Mouse (Mus musculus) layer of hippocampus, postnatal 25 days (tissue): ENCODE results near the gene Uhrf1bp1. TPM values are rescaled to one million over a fixed set of nuclear protein-coding genes. Genes with fewer than 3 reads are reported as not detected.

Experiments used
- DNase-seq, 2 experiments: peaks; one replicate each; pipeline ENCODE4 v3.0.0; 2022; ENCODE audit warnings: mixed read lengths in 2 of 2, low spot score in 1 of 2; ENCODE audit errors: extremely low spot score in 1 of 2
- total RNA-seq, 2 experiments: library from RNA; stranded (reverse); gene quantifications; 2 replicates each; pipeline ENCODE4 v1.2.3; 2021

The Uhrf1bp1 gene
- total RNA-seq, 2 experiments from 2014 or later = 16.3 to 16.5 TPM

DNA sequence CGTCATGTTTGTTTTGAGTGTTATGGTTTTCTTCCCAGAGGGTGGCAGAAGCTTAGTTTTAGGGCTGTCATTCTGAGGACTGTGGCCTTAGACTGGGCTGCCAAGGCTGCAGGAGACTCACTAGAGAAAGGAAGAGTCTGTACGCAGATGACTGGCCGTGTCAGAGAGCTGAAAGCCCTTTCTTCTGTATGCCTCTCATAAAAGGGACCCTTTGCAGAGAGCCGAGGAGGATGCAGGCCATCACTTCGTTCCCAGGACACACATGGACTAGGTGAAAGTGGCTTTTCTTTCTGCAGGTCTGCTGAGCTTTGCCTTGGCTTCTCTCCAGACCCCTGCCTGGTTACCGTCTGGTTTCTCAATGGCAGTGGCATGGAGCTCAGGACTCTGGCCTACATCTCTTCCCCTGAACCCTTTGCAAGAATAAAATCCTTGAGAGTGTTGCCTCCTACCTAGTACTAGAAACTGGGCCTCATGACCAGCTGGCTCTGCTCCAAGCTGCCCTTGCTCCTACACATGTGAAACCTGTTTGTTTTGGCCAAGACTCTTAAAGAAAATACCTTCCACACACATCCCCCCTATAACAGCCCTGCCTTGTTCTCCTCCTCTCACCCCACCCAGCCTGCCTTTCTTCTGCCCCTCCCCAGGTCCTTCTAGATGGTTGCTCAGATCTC lies 89.4 kb downstream of the Uhrf1bp1 start:
- DNase-seq = no peak

DNA sequence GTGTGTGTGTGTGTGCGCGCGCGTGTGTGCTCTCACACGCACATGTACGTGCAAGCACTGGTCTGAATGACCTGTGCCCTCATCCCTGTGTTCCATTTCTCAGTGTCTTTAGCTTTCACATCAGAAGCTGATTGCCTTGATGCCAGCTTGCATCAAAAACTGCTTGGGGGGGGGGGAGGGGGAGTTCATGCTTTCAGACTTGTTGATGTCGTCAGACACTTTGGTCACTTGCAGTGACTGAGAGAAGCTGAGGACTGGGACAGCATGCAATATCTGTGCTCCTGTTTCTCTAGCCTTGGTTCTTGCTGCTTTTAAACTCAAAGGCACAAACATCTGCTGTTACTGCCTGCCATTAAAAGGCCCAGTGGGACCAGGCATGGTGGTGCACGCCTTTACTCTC lies 90.1 kb downstream of the Uhrf1bp1 start:
- DNase-seq = no peak

DNA sequence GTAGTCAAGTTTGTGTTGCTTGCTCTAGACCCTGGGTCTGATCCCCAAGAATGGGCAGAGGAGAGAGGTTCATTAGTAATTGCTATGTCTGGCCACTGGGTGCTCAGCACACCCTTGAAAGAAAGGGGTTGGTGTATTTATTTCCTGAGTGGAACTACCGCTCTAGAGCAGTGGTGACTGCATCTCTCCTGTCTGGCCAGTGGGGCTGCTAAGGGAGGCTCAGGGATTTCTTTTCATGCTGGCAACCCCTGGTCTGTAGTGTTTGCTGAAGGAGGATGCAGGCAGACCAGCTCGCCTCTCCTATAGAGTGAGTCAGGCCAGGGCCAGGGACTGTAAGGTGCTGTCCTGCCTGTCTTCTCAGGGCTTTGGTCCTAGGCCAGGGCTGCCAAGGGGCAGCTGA lies 90.9 kb downstream of the Uhrf1bp1 start:
- no peak for DNase-seq

Other genes with a start within 250 kb of the Uhrf1bp1 start
- gene Nudt3, start 232.9 kb upstream of the Uhrf1bp1 start, total RNA-seq = 100 to 1,000 TPM; 534 to 560 TPM
- gene RPS10-NUDT3, start 221.2 kb upstream of the Uhrf1bp1 start, total RNA-seq = 1 to 10 TPM in 1 of 2 experiments, not detected in 1; 1.5 TPM
- 100 to 1,000 TPM; 437 to 494 TPM for gene Rps10, start 219.8 kb upstream of the Uhrf1bp1 start, total RNA-seq
- 100 to 1,000 TPM; 302 to 321 TPM for gene Pacsin1, start 200.9 kb upstream of the Uhrf1bp1 start, total RNA-seq
- not detected for gene Spdef, start 127.5 kb upstream of the Uhrf1bp1 start, total RNA-seq
- 100 to 1,000 TPM; 173 to 183 TPM for gene D17Wsu92e, start 35.8 kb upstream of the Uhrf1bp1 start, total RNA-seq
- 10 to 100 TPM; 61.5 TPM for gene Snrpc, start 18.3 kb upstream of the Uhrf1bp1 start, total RNA-seq
- gene Anks1, start 52.9 kb downstream of the Uhrf1bp1 start, total RNA-seq = 10 to 100 TPM; 34.5 to 42.9 TPM
- gene Taf11, start 53.4 kb downstream of the Uhrf1bp1 start, total RNA-seq = 10 to 100 TPM; 34.8 to 39.3 TPM
- 1 to 10 TPM; 1.2 to 1.3 TPM for gene Tcp11, start 224.2 kb downstream of the Uhrf1bp1 start, total RNA-seq